Mouse (Mus musculus): ENCODE results near the gene Tenm2.

DNA sequence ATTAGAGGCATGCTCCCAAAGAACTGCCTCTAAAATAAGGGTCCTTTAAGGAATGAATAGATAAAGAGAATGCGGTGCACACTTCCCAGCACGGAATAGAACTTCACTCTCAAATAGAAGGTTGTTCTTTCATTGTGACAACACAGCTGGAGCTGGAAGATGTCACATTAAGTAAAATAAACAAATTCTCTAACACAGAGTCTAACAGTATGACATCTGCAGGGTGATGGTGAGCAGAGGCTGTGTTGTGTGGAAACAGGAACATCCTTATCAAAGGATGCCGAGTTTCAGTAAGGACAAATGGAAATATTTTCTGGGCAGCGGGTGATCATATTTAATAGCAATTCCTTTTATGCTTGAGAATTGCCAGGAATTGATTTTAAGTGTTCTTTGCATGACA lies 897.3 kb downstream of the Tenm2 start:
- TF ChIP-seq FLI1 (IDR thresholded peaks at IDR 0.05; ENCODE audit: low read length) (no peak), GATA1 (IDR thresholded peaks at IDR 0.05; ENCODE audit: borderline replicate concordance, low read length) (no peak)
